Mouse (Mus musculus) liver, embryonic 11.5 days (tissue): ENCODE measurements at regions not wholly inside any gene's neighbourhood (a gene's known extent, or its start where the extent isn't known, plus 50 kb on each side); places are given as distances from the start of the nearest gene placed in this dataset.

Experiments
- ATAC-seq: fragments of 200-750 bp; cut with Nextera tagmentation; replicated peaks from 2 replicates; pipeline ENCODE4 v1.8.0; 2017; ENCODE audit warnings: moderate number of reproducible peaks, mild to moderate bottlenecking, moderate TSS enrichment, moderate library complexity; ENCODE audit not compliant: low FRiP score
- DNase-seq: peaks from one replicate; pipeline ENCODE4 v3.0.0-alpha.2; 2017; ENCODE audit warnings: low spot score
- H3K27ac ChIP-seq: fragments of 300-500 bp; sonication (generic); 2 replicates; pipeline ENCODE4 v1.5.1; 2014; ENCODE audit warnings: mild to moderate bottlenecking, low read depth, low read length, control low read depth
- H3K27me3 ChIP-seq: fragments of 300-500 bp; sonication (generic); replicated peaks from 2 replicates; pipeline ENCODE4 v1.6.1; 2014; ENCODE audit warnings: low read length, mixed read lengths; ENCODE audit not compliant: control insufficient read depth, insufficient read depth
- H3K36me3 ChIP-seq: fragments of 300-500 bp; sonication (generic); 2 replicates; pipeline ENCODE4 v1.6.1; 2014; ENCODE audit warnings: mild to moderate bottlenecking, low read length, moderate library complexity, mixed read lengths; ENCODE audit not compliant: control insufficient read depth, insufficient read depth
- H3K4me1 ChIP-seq: fragments of 300-500 bp; sonication (generic); replicated peaks from 2 replicates; pipeline ENCODE4 v1.6.1; 2014; ENCODE audit warnings: low read length, mixed read lengths; ENCODE audit not compliant: control insufficient read depth, insufficient read depth
- H3K4me2 ChIP-seq: fragments of 300-500 bp; sonication (generic); 2 replicates; pipeline ENCODE4 v1.6.1; 2014; ENCODE audit warnings: mild to moderate bottlenecking, control low read depth, moderate library complexity
- H3K4me3 ChIP-seq: fragments of 300-500 bp; sonication (generic); 2 replicates; pipeline ENCODE4 v1.5.1; 2014; ENCODE audit warnings: low read depth, low read length, control low read depth
- H3K9ac ChIP-seq: fragments of 300-500 bp; sonication (generic); 2 replicates; pipeline ENCODE4 v1.6.1; 2014; ENCODE audit warnings: low read depth, low read length, control low read depth
- H3K9me3 ChIP-seq: fragments of 300-500 bp; sonication (generic); 2 replicates; pipeline ENCODE4 v1.6.1; 2016; ENCODE audit warnings: low read length, inconsistent platforms, mixed read lengths; ENCODE audit not compliant: control insufficient read depth
- WGBS: fragments of 180-500 bp; shearing (Covaris S2); extraction: QIAGEN DNeasy Blood & Tissue Kit; methylation state at CpG from one replicate; pipeline ENCODE4 v1.1.7; 2014; 5-methylcytosine and 5-hydroxymethylcytosine counted together

DNA sequence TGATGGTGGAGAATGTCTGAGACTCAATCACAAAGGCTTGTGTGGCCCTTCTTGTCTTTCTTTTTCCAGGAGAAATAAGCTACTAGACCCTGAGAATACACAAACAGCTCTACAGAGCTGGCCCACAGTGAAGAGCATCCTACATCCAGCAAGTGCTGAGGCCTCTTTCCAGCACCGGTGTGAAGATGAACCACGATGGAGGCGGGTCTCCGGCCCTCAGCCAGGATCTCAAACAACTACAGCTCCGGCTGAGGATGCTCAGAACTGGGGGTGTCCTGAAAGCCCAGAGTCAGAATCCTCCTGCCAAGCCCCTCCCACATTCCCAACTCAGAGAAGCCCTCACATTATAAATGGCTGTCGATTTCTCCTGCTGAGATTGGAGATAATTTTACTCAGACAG is 407.9 kb downstream of the Lrig3 start:
- Histone ChIP-seq H3K4me3 (no peak overlapping the region), H3K4me2 (no peak overlapping the region), H3K9ac (no peak overlapping the region), H3K36me3 (no peaks in the 10 kb centered on the region), H3K27me3 (no peaks in the 10 kb centered on the region), H3K9me3 (no peaks in the 10 kb centered on the region), H3K27ac (no peak overlapping the region), H3K4me1 (no peaks in the 10 kb centered on the region)
- DNase-seq: no peak
- no peak for ATAC-seq
- WGBS: 66% methylated on average over 6 of the region's 6 CpGs

GRCm38 (mm10) chr10:126371881-126372280 is 405.9 kb downstream of the Lrig3 start:
- 86% methylated on average over 6 of the region's 6 CpGs for WGBS
- Histone ChIP-seq H3K9me3 (no peaks in the 10 kb centered on the region), H3K27ac (no peak overlapping the region), H3K36me3 (no peaks in the 10 kb centered on the region), H3K4me1 (no peaks in the 10 kb centered on the region), H3K9ac (no peak overlapping the region), H3K4me2 (no peak overlapping the region), H3K4me3 (no peak overlapping the region), H3K27me3 (no peaks in the 10 kb centered on the region)
- ATAC-seq: no peak
- DNase-seq: no peak

DNA sequence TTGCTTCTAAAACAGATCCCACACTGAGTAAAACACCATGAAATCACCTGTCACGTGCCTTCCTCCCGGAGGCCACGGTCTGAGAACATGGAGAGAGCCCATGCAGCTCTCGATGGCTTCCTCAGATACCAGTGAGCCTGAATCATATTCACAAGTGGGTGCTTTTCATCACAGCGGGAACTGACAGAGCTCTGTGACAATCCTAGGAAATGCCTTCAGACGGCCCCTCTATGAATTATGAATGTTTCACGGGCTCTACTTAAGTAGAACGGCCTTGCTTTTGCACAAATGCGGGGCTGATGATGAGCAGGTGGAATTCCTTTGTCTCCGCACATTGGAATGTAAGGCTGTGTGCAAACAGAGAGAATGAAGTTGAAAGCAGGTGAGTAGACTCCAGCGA is 383.1 kb downstream of the Lrig3 start:
- Histone ChIP-seq H3K36me3 (no peaks in the 10 kb centered on the region), H3K9ac (no peak overlapping the region), H3K27me3 (no peaks in the 10 kb centered on the region), H3K9me3 (no peaks in the 10 kb centered on the region), H3K27ac (no peak overlapping the region), H3K4me1 (no peaks in the 10 kb centered on the region), H3K4me2 (no peak overlapping the region), H3K4me3 (no peak overlapping the region)
- ATAC-seq (no peak), DNase-seq (no peak)
- 86% methylated on average over 11 of the region's 11 CpGs for WGBS

DNA sequence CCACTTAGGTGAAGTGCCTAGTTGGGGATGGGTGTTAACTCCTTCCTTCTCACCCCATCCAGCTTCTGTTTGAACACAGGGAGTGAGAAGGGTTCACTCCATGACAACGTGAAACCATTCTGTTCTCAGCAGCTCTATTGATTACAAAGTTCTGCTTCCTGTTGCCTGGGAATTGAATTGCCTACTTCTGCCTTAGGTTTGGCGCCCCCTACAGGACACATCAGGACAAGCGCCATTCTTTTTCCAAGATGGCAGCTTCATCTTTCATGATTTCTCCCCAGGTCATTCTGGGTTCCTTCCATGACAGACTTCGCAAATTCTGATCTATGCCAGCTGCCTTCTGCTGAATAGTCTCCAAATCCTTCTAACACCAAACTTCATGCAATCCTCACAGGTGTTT is 371.5 kb downstream of the Lrig3 start:
- no peak for ATAC-seq
- no peak for DNase-seq
- H3K36me3 ChIP-seq: no peaks in the 10 kb centered on the region

DNA sequence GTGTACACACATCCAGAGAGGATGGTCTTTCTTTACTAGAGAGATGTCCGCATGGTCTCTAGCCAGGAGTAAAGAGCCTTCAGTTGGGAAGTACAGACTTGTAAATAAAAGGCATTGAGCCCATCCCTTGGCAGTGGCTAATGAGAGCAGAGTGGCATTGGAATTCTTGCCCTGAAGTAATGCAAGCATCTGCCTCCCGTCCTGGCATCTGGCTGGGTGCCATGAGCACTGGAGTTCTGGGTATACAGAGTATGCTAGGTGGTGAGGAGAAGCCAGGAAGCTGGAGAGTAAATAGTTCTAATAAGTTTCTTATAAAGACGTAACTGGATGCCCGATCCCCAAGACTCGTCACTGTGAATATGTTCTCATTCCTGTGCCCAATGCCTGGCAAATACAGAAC is 367.8 kb downstream of the Lrig3 start:
- ATAC-seq (no peak), DNase-seq (no peak)
- no peak overlapping the region for H3K9ac ChIP-seq
- no peaks in the 10 kb centered on the region for H3K9me3 ChIP-seq
- no peak overlapping the region for H3K4me3 ChIP-seq
- no peak overlapping the region for H3K4me2 ChIP-seq
- WGBS: 89% methylated on average over 5 of the region's 5 CpGs
- no peaks in the 10 kb centered on the region for H3K27me3 ChIP-seq
- H3K27ac ChIP-seq: no peak overlapping the region
- H3K4me1 ChIP-seq: no peaks in the 10 kb centered on the region
- no peaks in the 10 kb centered on the region for H3K36me3 ChIP-seq

More for the DNA sequence above, 371.5 kb downstream of the Lrig3 start:
- H3K4me3 ChIP-seq: no peak overlapping the region
- H3K27me3 ChIP-seq: no peaks in the 10 kb centered on the region
- WGBS: 62% methylated on average over 4 of the region's 4 CpGs
- H3K9ac ChIP-seq: no peak overlapping the region
- H3K9me3 ChIP-seq: peaks cover 6% of the 10 kb centered on the region; the same call in 1 of the 2 replicates
- H3K27ac ChIP-seq: no peak overlapping the region
- no peaks in the 10 kb centered on the region for H3K4me1 ChIP-seq
- no peak overlapping the region for H3K4me2 ChIP-seq

DNA sequence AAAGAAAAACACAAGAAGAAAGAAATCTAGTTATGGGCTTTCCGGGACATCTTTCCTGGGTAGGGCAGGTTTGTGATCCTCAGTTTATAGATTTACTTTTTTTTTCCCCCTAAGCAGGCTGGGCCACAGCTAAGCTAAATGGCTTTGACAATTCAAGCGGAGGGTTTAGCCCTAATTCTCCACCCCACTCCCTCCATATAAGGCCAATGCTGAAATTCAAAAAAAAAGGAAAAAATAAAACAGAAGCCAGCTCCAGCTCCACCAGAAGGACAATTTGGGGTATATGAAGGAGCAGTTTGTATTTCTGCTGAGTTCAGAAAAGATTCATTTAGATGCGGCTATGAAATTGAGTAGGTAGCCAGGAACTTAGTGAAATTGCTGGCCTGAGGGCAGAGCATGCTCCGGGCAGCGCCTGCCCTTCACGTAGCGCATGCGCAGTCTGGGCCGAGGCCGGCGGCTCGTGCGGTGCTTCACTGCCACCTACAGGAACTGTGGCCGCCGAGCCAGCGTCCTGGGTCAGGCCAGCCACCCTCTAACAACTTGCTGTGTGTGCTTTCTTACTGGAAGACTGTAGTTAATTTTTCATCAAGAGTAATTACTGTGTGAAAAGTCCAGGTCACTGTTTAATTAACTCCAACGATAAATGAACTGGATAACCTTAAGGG is 364.5 kb downstream of the Lrig3 start:
- 8% methylated on average over 17 of the region's 17 CpGs for WGBS
- peak; percentile 86 for ATAC-seq
- H3K4me2 ChIP-seq: no peak overlapping the region

DNA sequence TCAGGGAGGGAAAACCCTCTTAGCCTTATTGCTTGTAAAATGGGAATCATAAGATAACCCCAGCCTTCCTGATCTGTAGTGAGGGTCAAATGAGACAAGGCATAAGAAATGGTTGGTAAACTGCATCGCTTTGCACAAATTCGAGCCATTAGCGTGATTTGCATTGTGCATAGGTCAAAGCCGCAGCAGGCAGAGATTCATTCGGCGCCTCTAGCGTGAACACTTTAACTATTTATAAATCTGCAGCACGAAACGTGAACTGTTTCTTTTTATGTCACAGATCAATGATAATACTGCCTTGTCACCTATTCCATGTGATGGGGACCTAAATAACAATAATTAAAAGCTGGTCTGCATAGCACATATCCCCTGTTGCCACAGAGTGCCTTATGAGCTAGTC is 354.9 kb downstream of the Lrig3 start:
- no peaks in the 10 kb centered on the region for H3K27me3 ChIP-seq
- no peak for DNase-seq
- H3K27ac ChIP-seq: no peak overlapping the region
- H3K9me3 ChIP-seq: no peaks in the 10 kb centered on the region
- no peak overlapping the region for H3K4me2 ChIP-seq
- ATAC-seq: no peak
- H3K4me3 ChIP-seq: no peak overlapping the region
- H3K4me1 ChIP-seq: no peaks in the 10 kb centered on the region
- 84% methylated on average over 9 of the region's 9 CpGs for WGBS
- H3K9ac ChIP-seq: no peak overlapping the region
- no peaks in the 10 kb centered on the region for H3K36me3 ChIP-seq

More for the DNA sequence above, 364.5 kb downstream of the Lrig3 start:
- H3K4me3 ChIP-seq: no peak overlapping the region
- no peaks in the 10 kb centered on the region for H3K27me3 ChIP-seq
- no peak overlapping the region for H3K27ac ChIP-seq
- DNase-seq: peak; percentile 86
- H3K4me1 ChIP-seq: no peaks in the 10 kb centered on the region
- H3K9me3 ChIP-seq: no peaks in the 10 kb centered on the region
- no peak overlapping the region for H3K9ac ChIP-seq
- H3K36me3 ChIP-seq: no peaks in the 10 kb centered on the region

- Histone ChIP-seq H3K4me1 (no peaks in the 10 kb centered on the region), H3K9ac (no peak overlapping the region), H3K27me3 (no peaks in the 10 kb centered on the region), H3K36me3 (no peaks in the 10 kb centered on the region), H3K4me2 (no peak overlapping the region), H3K9me3 (no peaks in the 10 kb centered on the region), H3K27ac (no peak overlapping the region), H3K4me3 (no peak overlapping the region)
- DNase-seq (no peak), ATAC-seq (no peak)
- 48% methylated on average over 10 of the region's 10 CpGs for WGBS
Observed at GRCm38 (mm10) chr10:126319795-126320194, 353.8 kb downstream of the Lrig3 start.

GRCm38 (mm10) chr10:126299962-126300361 is 334.0 kb downstream of the Lrig3 start:
- H3K36me3 ChIP-seq: no peaks in the 10 kb centered on the region
- H3K4me3 ChIP-seq: no peak overlapping the region
- no peaks in the 10 kb centered on the region for H3K27me3 ChIP-seq
- 91% methylated on average over 1 of the region's 1 CpGs for WGBS
- H3K4me2 ChIP-seq: no peak overlapping the region
- H3K27ac ChIP-seq: no peak overlapping the region
- no peak overlapping the region for H3K9ac ChIP-seq
- H3K4me1 ChIP-seq: no peaks in the 10 kb centered on the region
- H3K9me3 ChIP-seq: no peaks in the 10 kb centered on the region
- no peak for DNase-seq
- ATAC-seq: no peak
